Mouse (Mus musculus) CH12.LX (cell line): ENCODE measurements at regions not wholly inside any gene's neighbourhood (a gene's known extent, or its start where the extent isn't known, plus 50 kb on each side); places are given as distances from the start of the nearest gene placed in this dataset.

Experiments used
- DNase-seq: peaks from one replicate; pipeline ENCODE4 v3.0.0-alpha.2; 2013; ENCODE audit errors: extremely low read depth
- H3K27ac ChIP-seq: 2 replicates; pipeline ENCODE4 v1.5.1; 2012; ENCODE audit warnings: low read depth, mild to moderate bottlenecking, control low read depth, moderate library complexity; ENCODE audit not compliant: insufficient read depth
- H3K27me3 ChIP-seq: replicated peaks from 2 replicates; pipeline ENCODE3; 2012; ENCODE audit warnings: inconsistent platforms
- H3K36me3 ChIP-seq, 2 experiments: replicated peaks in 1 of 2; 2 replicates each; pipeline versions ENCODE3 to v1.6.1; 2012; ENCODE audit warnings: inconsistent platforms in 1 of 2, low read length in 1 of 2, mild to moderate bottlenecking in 1 of 2, mixed read lengths in 1 of 2, moderate library complexity in 1 of 2; ENCODE audit not compliant: control insufficient read depth in 1 of 2, insufficient read depth in 1 of 2
- H3K4me1 ChIP-seq, 2 experiments: 2 replicates each; pipeline ENCODE4 v1.6.1; 2012; ENCODE audit warnings: inconsistent platforms in 1 of 2, moderate library complexity in 1 of 2; ENCODE audit not compliant: insufficient read depth in 2 of 2, control insufficient read depth in 1 of 2
- H3K4me2 ChIP-seq: 2 replicates; pipeline ENCODE4 v1.6.1; 2012; ENCODE audit warnings: low read depth, mild to moderate bottlenecking, control low read depth; ENCODE audit not compliant: poor library complexity, insufficient read depth, severe bottlenecking
- H3K4me3 ChIP-seq, 3 experiments: fragments of 150-350 bp in 1 of 3; sonication (generic) in 1 of 3; replicated peaks in 1 of 3; 2 replicates each; pipeline versions ENCODE3 to v1.5.1; 2011 to 2012; ENCODE audit warnings: low read depth in 2 of 3, low read length in 2 of 3, mild to moderate bottlenecking in 2 of 3, moderate library complexity in 2 of 3, control low read depth in 1 of 3, improper control_type of control experiment in 1 of 3, inconsistent platforms in 1 of 3, mixed read lengths in 1 of 3; ENCODE audit not compliant: poor library complexity in 1 of 3
- H3K79me2 ChIP-seq: replicated peaks from 2 replicates; pipeline ENCODE4 v1.6.1; 2012; ENCODE audit warnings: mild to moderate bottlenecking, moderate library complexity; ENCODE audit not compliant: control insufficient read depth, poor library complexity, insufficient read depth, severe bottlenecking; ENCODE audit errors: extremely low read depth
- H3K9ac ChIP-seq: 2 replicates; pipeline ENCODE4 v1.6.1; 2012; ENCODE audit warnings: low read depth, mild to moderate bottlenecking, control low read depth, moderate library complexity; ENCODE audit not compliant: insufficient read depth
- H3K9me3 ChIP-seq: replicated peaks from 2 replicates; pipeline ENCODE3; 2012; ENCODE audit warnings: low read length, inconsistent platforms, mixed read lengths
- BHLHE40 ChIP-seq: IDR thresholded peaks from 2 replicates; pipeline ENCODE4 v1.6.1; 2011; ENCODE audit warnings: mild to moderate bottlenecking, low read depth, low read length, improper control_type of control experiment
- CHD2 ChIP-seq: IDR thresholded peaks from 2 replicates; pipeline ENCODE4 v1.6.1; 2011; ENCODE audit warnings: low read length, improper control_type of control experiment
- CTCF ChIP-seq, 2 experiments: IDR thresholded peaks in 1 of 2; conservative IDR thresholded peaks in 1 of 2; 2 replicates each; pipeline ENCODE4 v1.5.1; 2011 to 2012; ENCODE audit warnings: low read depth in 2 of 2, low read length in 2 of 2, improper control_type of control experiment in 1 of 2, inconsistent platforms in 1 of 2, mild to moderate bottlenecking in 1 of 2, moderate library complexity in 1 of 2
- ELF1 ChIP-seq: IDR thresholded peaks from 2 replicates; pipeline ENCODE4 v1.6.1; 2014; ENCODE audit warnings: low read depth, mild to moderate bottlenecking, inconsistent platforms, low read length, improper control_type of control experiment
- EP300 ChIP-seq: IDR thresholded peaks from 2 replicates; pipeline ENCODE4 v1.6.1; 2011; ENCODE audit warnings: low read length, improper control_type of control experiment
- ETS1 ChIP-seq: conservative IDR thresholded peaks from 2 replicates; pipeline ENCODE4 v1.6.1; 2012; ENCODE audit warnings: low read depth, mild to moderate bottlenecking, inconsistent platforms, low read length, improper control_type of control experiment, moderate library complexity
- HCFC1 ChIP-seq: IDR thresholded peaks from 2 replicates; pipeline ENCODE4 v1.6.1; 2012; ENCODE audit warnings: low read depth, mild to moderate bottlenecking, inconsistent platforms, low read length, improper control_type of control experiment
- JUN ChIP-seq: IDR thresholded peaks from 2 replicates; pipeline ENCODE4 v1.6.1; 2011; ENCODE audit warnings: low read depth, mild to moderate bottlenecking, low read length, improper control_type of control experiment, moderate library complexity; ENCODE audit not compliant: insufficient read depth
- JUND ChIP-seq: conservative IDR thresholded peaks from 2 replicates; pipeline ENCODE4 v1.6.1; 2011; ENCODE audit warnings: low read depth, low read length, improper control_type of control experiment
- MAFK ChIP-seq: IDR thresholded peaks from 2 replicates; pipeline ENCODE4 v1.6.1; 2011; ENCODE audit warnings: low read length, improper control_type of control experiment; ENCODE audit not compliant: insufficient replicate concordance
- MAX ChIP-seq: IDR thresholded peaks from 2 replicates; pipeline ENCODE4 v1.6.1; 2011; ENCODE audit warnings: low read length, improper control_type of control experiment
- MAZ ChIP-seq: IDR thresholded peaks from 2 replicates; pipeline ENCODE4 v1.6.1; 2012; ENCODE audit warnings: low read depth, mild to moderate bottlenecking, inconsistent platforms, low read length, improper control_type of control experiment, moderate library complexity
- MYC ChIP-seq: IDR thresholded peaks from 2 replicates; pipeline ENCODE4 v1.6.1; 2011; ENCODE audit warnings: low read depth, mild to moderate bottlenecking, improper control_type of control experiment, low read length
- NELFE ChIP-seq: IDR thresholded peaks from 2 replicates; pipeline ENCODE4 v1.6.1; 2011; ENCODE audit warnings: low read depth, low read length, improper control_type of control experiment
- NRF1 ChIP-seq: IDR thresholded peaks from 2 replicates; pipeline ENCODE4 v1.6.1; 2014; ENCODE audit warnings: low read depth, mild to moderate bottlenecking, inconsistent platforms, low read length, improper control_type of control experiment, moderate library complexity
- POLR2AphosphoS2 ChIP-seq: IDR thresholded peaks from 2 replicates; pipeline ENCODE4 v1.6.1; 2011; ENCODE audit warnings: low read depth, low read length, improper control_type of control experiment
- RAD21 ChIP-seq: IDR thresholded peaks from 2 replicates; pipeline ENCODE4 v1.6.1; 2011; ENCODE audit warnings: low read depth, mild to moderate bottlenecking, low read length, improper control_type of control experiment, moderate library complexity
- SIN3A ChIP-seq: IDR thresholded peaks from 2 replicates; pipeline ENCODE4 v1.6.1; 2012; ENCODE audit warnings: low read length, improper control_type of control experiment, inconsistent platforms
- SMC3 ChIP-seq: IDR thresholded peaks from 2 replicates; pipeline ENCODE4 v1.6.1; 2011; ENCODE audit warnings: low read depth, low read length, improper control_type of control experiment
- TBP ChIP-seq: conservative IDR thresholded peaks from 2 replicates; pipeline ENCODE4 v1.6.1; 2011; ENCODE audit warnings: low read depth, low read length, improper control_type of control experiment
- USF1 ChIP-seq: IDR thresholded peaks from 2 replicates; pipeline ENCODE4 v1.6.1; 2014; ENCODE audit warnings: low read depth, mild to moderate bottlenecking, inconsistent platforms, low read length, improper control_type of control experiment
- ZC3H11A ChIP-seq: IDR thresholded peaks from 2 replicates; pipeline ENCODE4 v1.6.1; 2012; ENCODE audit warnings: low read depth, mild to moderate bottlenecking, inconsistent platforms, low read length, improper control_type of control experiment
- ZNF384 ChIP-seq: IDR thresholded peaks from 2 replicates; pipeline ENCODE4 v1.6.1; 2012; ENCODE audit warnings: low read depth, low read length, improper control_type of control experiment, inconsistent platforms
- dilution Hi-C: fragments of 300-500 bp; cut with MboI; formaldehyde crosslinking; loops from 2 replicates; pipeline ENCODE4 v1.14.3; 2020; ENCODE audit warnings: low sequenced_read_pairs; ENCODE audit not compliant: extremely low pct_unique_long_range_greater_than_20kb, extremely low pct_ligation_motif_present
- in situ Hi-C: fragments of 300-500 bp; cut with MboI; formaldehyde crosslinking; loops from 3 replicates; pipeline ENCODE4 v1.14.3; 2019; ENCODE audit warnings: low sequenced_read_pairs, low pct_ligation_motif_present, low pct_unique_long_range_greater_than_20kb, mixed read lengths

GRCm38 (mm10) chr11:22665978-22666377 is 154.1 kb downstream of the Tmem17 start:
- no peak overlapping the region for H3K4me3 ChIP-seq
- no peak overlapping the region for H3K27ac ChIP-seq
- no peaks in the 10 kb centered on the region for H3K9me3 ChIP-seq
- in situ Hi-C loops = no loop called here
- H3K4me1 ChIP-seq = peaks cover 26 to 69% of the 10 kb centered on the region in 2 experiments
- TF ChIP-seq ZC3H11A (no peak), ZNF384 (no peak), MAX (peak; percentile 75), POLR2AphosphoS2 (no peak), ELF1 (peak; percentile 63), CTCF (conservative IDR thresholded peaks at IDR 0.05 in 1 of 2, IDR thresholded peaks at IDR 0.05 in 1 of 2; ENCODE audit: low read depth in 2 of 2, low read length in 2 of 2) (no peak), ETS1 (0 out of 2 replicates have a peak, but pooled peaks have one; percentile 24), BHLHE40 (peak; percentile 83), CHD2 (no peak), EP300 (peak; percentile 56; the same call in 1 of the 2 replicates), HCFC1 (no peak), USF1 (peak; percentile 19), MYC (peak; percentile 85), MAZ (no peak)
- TF ChIP-seq, all 38 proteins: peak for 7
- no peak overlapping the region for H3K9ac ChIP-seq
- H3K79me2 ChIP-seq = no peaks in the 10 kb centered on the region
- H3K4me2 ChIP-seq = peak overlapping the region; percentile 33; the same call in 1 of the 2 replicates
- dilution Hi-C loops = no loop called here
- no peaks in the 10 kb centered on the region for H3K27me3 ChIP-seq
- peak; percentile 70 for DNase-seq
- no peaks in the 10 kb centered on the region for H3K36me3 ChIP-seq

DNA sequence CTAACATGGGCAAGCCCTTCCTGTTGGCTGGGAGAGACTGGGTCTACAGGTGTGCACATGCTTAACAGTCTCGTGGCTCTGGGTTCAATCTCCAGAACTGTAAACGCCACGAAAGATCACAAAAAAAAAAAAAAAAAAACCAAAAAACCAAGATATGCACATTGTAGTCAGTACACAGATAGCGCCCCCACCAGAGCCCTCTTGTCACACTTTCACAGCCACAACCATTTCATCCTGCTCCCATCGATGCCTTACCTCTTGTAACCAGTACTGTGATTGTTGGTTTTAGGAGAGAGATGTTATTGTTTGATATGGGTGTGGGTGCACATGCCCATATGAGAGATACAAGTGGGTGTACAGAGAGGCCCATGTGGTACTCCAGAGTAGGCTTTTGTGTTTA is 154.5 kb downstream of the Tmem17 start:
- dilution Hi-C loops = no loop called here
- in situ Hi-C loops = no loop called here
- H3K4me1 ChIP-seq = peaks cover 26 to 69% of the 10 kb centered on the region in 2 experiments
- TF ChIP-seq BHLHE40 (no peak), JUN (no peak), TBP (no peak), RAD21 (no peak; the same call in 1 of the 2 replicates), MAFK (no peak), ZNF384 (peak; percentile 77), JUND (no peak), NELFE (no peak), SMC3 (no peak), POLR2AphosphoS2 (no peak), NRF1 (no peak), USF1 (no peak), CTCF (conservative IDR thresholded peaks at IDR 0.05 in 1 of 2, IDR thresholded peaks at IDR 0.05 in 1 of 2; ENCODE audit: low read depth in 2 of 2, low read length in 2 of 2) (peak in 1 of 2 experiments; percentile 30; a peak in 1 of 4 replicates), SIN3A (no peak)
- H3K4me3 ChIP-seq = no peak overlapping the region
- H3K9me3 ChIP-seq = no peaks in the 10 kb centered on the region
- peak overlapping the region; percentile 33; the same call in 1 of the 2 replicates for H3K4me2 ChIP-seq
- no peaks in the 10 kb centered on the region for H3K79me2 ChIP-seq
- DNase-seq = no peak
- H3K27me3 ChIP-seq = no peaks in the 10 kb centered on the region
- H3K9ac ChIP-seq = no peak overlapping the region
- no peaks in the 10 kb centered on the region for H3K36me3 ChIP-seq
- H3K27ac ChIP-seq = no peak overlapping the region
